Mouse (Mus musculus): Measurements from ENCODE around the gene Gm20795.
"Not testable (repeated sequence)": the region's sequence is repeated elsewhere in the genome, so short reads cannot be mapped to it uniquely, and the experiment has no call there.

Gm20795 gene

GRCm38 (mm10) chrY:40804614-40805013 lies at the start of gene Gm20795:
TSS of gene Gm20795 (plus strand) at chrY:40804914.
- not testable (repeated sequence) for DNase-seq (ENCODE audit: low read depth)

- not testable (repeated sequence) for DNase-seq (ENCODE audit: low read depth)
Observed at GRCm38 (mm10) chrY:40775665-40776064, 29.0 kb upstream of the Gm20795 start, which contains the start of gene Gm21797. TSS of gene Gm21797 (minus strand) at chrY:40775765.
